21 mouse cellular contexts compared by ENCODE assay signal in the genomic region with DNA sequence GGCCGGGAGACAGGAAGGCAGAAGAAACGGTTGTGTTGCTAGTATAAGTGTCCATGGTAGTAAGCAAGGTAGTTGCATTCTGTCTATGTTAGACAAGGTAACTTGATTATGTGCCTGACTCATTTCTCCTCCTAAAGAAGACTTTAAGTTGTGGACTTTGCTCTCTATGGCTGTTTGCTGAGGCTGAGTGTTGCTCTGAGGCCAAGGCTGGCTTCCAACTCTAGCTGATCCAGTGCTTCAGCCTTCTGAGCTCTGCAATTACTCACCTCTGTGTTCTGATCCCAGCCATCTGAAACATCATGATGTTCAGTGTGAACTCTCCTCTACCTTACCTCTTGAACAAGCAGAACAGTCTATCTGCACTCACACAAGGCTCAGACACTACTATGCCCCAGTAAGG.
DNase-seq lines count a peak whose midpoint lies in the region; ATAC-seq lines count a peak whose summit lies in the region.
"Had no signal": no experiment of that assay in that cellular context is flagged by ENCODE, and none has a peak within 500 bp of the region (broad histone marks: within the 10 kb centered on the region; RNA-seq: fewer than 3 reads in every experiment).

No protein-coding gene starts in this region.

- peak overlapping the region; percentile 30; the same call in 1 of the 2 replicates for H3K4me2 ChIP-seq in heart, embryonic 12.5 days
- H3K4me2 ChIP-seq in intestine, embryonic 16.5 days (ENCODE audit: low read depth, low read length) = no peak overlapping the region
- H3K4me2 ChIP-seq: embryonic facial prominence, embryonic 12.5 days; hindbrain, embryonic 15.5 days; limb, embryonic 15.5 days; midbrain, embryonic 11.5 days had no signal

- no peaks in the 10 kb centered on the region for H3K27me3 ChIP-seq in heart, embryonic 12.5 days (replicated peaks)
- H3K27me3 ChIP-seq in embryonic facial prominence, embryonic 10.5 days (replicated peaks; ENCODE audit: low read depth, poor library complexity, severe bottlenecking) = no peaks in the 10 kb centered on the region
- no peaks in the 10 kb centered on the region for H3K27me3 ChIP-seq in intestine, embryonic 16.5 days (replicated peaks; ENCODE audit: control insufficient read depth, insufficient read depth, low read length)
- H3K27me3 ChIP-seq: embryonic facial prominence, embryonic 12.5 days; hindbrain, embryonic 15.5 days; limb, embryonic 15.5 days had no signal

- no peaks in the 10 kb centered on the region for H3K36me3 ChIP-seq in heart, embryonic 12.5 days
- H3K36me3 ChIP-seq in embryonic facial prominence, embryonic 10.5 days (replicated peaks) = no peaks in the 10 kb centered on the region
- H3K36me3 ChIP-seq in intestine, embryonic 16.5 days (ENCODE audit: control insufficient read depth, insufficient read depth, low read length) = no peaks in the 10 kb centered on the region
- H3K36me3 ChIP-seq: embryonic facial prominence, embryonic 12.5 days; hindbrain, embryonic 15.5 days; limb, embryonic 15.5 days had no signal

- ATAC-seq in heart, embryonic 12.5 days (ENCODE audit: insufficient number of reproducible peaks, low FRiP score) = no peak
- peak; percentile 68 for ATAC-seq in intestine, embryonic 16.5 days
- ATAC-seq: forebrain, embryonic 14.5 days; liver, postnatal 0 days had no signal

- WGBS in heart, embryonic 12.5 days = 82% methylated on average over 2 of the region's 2 CpGs
- 93% methylated on average over 2 of the region's 2 CpGs for WGBS in embryonic facial prominence, embryonic 10.5 days
- whole genome bisulfite sequencing in intestine, embryonic 16.5 days = 90% methylated on average over 2 of the region's 2 CpGs

- peaks cover 28% of the 10 kb centered on the region for H3K4me1 ChIP-seq in heart, embryonic 12.5 days (replicated peaks)
- H3K4me1 ChIP-seq in embryonic facial prominence, embryonic 10.5 days = peaks cover 24% of the 10 kb centered on the region
- H3K4me1 ChIP-seq in intestine, embryonic 16.5 days (ENCODE audit: control insufficient read depth, insufficient read depth, low read length) = peaks cover 6% of the 10 kb centered on the region
- H3K4me1 ChIP-seq: hindbrain, embryonic 15.5 days; limb, embryonic 15.5 days had no signal

- no peak overlapping the region for H3K4me3 ChIP-seq in heart, embryonic 12.5 days
- no peak overlapping the region for H3K4me3 ChIP-seq in embryonic facial prominence, embryonic 10.5 days
- no peak overlapping the region for H3K4me3 ChIP-seq in intestine, embryonic 16.5 days (ENCODE audit: low read length)
- H3K4me3 ChIP-seq: embryonic facial prominence, embryonic 12.5 days; hindbrain, embryonic 15.5 days; layer of hippocampus, adult 2 months; limb, embryonic 15.5 days had no signal

- H3K9me3 ChIP-seq in heart, embryonic 12.5 days (replicated peaks) = 0 out of 2 replicates have a peak, but pooled peaks cover 5% of the 10 kb centered on the region
- H3K9me3 ChIP-seq in embryonic facial prominence, embryonic 10.5 days = no peaks in the 10 kb centered on the region
- 0 out of 2 replicates have a peak, but pooled peaks cover 3% of the 10 kb centered on the region for H3K9me3 ChIP-seq in intestine, embryonic 16.5 days (ENCODE audit: control insufficient read depth, low read length)
- H3K9me3 ChIP-seq: embryonic facial prominence, embryonic 12.5 days; hindbrain, embryonic 15.5 days; limb, embryonic 15.5 days had no signal

- intact Hi-C loops in left cerebral cortex, postnatal 36 days (cut with DNase I) = no loop called here

- H3K27ac ChIP-seq in heart, embryonic 12.5 days (ENCODE audit: poor library complexity, severe bottlenecking) = peak overlapping the region; percentile 93
- H3K27ac ChIP-seq in embryonic facial prominence, embryonic 10.5 days (replicated peaks) = 0 out of 2 replicates have a peak overlapping the region, but pooled peaks have one; percentile 7
- H3K27ac ChIP-seq in intestine, embryonic 16.5 days (ENCODE audit: low read length) = peak overlapping the region; percentile 4
- H3K27ac ChIP-seq: embryonic facial prominence, embryonic 12.5 days; hindbrain, embryonic 15.5 days; layer of hippocampus, adult 2 months; limb, embryonic 15.5 days had no signal

- no peak for DNase-seq in heart, postnatal 4 days
- peak; percentile 48 for DNase-seq in NIH3T3 (ENCODE audit: low read depth)
- DNase-seq in embryonic facial prominence, embryonic 10.5 days (ENCODE audit: low spot score) = no peak
- DNase-seq in left cerebral cortex, postnatal 36 days (ENCODE audit: low spot score in 2 of 2) = no peak
- DNase-seq in layer of hippocampus, postnatal 36 days = no peak
- DNase-seq: adrenal gland, adult 2 months; cerebellum, adult 9-10 months; kidney, adult 2 months; kidney, postnatal 10 days; liver, postnatal 0 days; retina, postnatal 1 day; right cerebral cortex, postnatal 4 days; thymus, postnatal 14 days had no signal

- 0 out of 2 replicates have a peak overlapping the region, but pooled peaks have one; percentile 13 for H3K9ac ChIP-seq in heart, embryonic 12.5 days
- no peak overlapping the region for H3K9ac ChIP-seq in intestine, embryonic 16.5 days (ENCODE audit: low read depth, low read length)
- H3K9ac ChIP-seq: embryonic facial prominence, embryonic 12.5 days; hindbrain, embryonic 15.5 days; limb, embryonic 15.5 days; liver, postnatal 0 days had no signal

Comparison
In these comparisons a context has a peak if more than half of its experiments do, and no peak if none do; other contexts are left out.
1. H3K27ac ChIP-seq: peak in every context shown above with its lines; median percentile 93 in heart, embryonic 12.5 days; 7 in embryonic facial prominence, embryonic 10.5 days; 4 in intestine, embryonic 16.5 days.